Mouse (Mus musculus): ENCODE results near the gene Adamts16. TPM values are rescaled to one million over a fixed set of nuclear protein-coding genes. Genes with fewer than 3 reads are reported as not detected.

Adamts16 gene
- polyA plus RNA-seq, 1 experiment from 2014 or later: 2.3 TPM

DNA sequence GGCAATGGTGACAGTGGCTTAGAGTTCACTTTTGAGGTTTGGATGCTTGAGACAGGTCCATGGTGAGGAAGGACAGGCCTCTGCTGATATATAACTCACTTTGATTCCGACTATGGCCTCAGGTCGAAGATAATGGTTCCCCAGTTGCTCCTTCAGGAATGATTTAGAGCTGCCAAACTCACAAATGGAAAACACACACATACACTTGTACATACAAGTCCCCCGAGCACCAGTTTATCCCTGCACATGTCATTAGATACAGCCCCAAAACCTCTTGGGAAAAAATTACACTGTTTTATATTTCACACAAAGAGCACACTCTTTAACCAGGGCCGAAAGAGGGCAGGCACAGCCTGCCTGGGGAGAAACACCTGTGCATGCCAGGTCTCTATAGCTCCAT, 14.1 kb downstream of the Adamts16 start:
- H3K27me3 ChIP-seq: no peaks in the 10 kb centered on the region
- no peak overlapping the region for H3K9ac ChIP-seq
- no peak for ATAC-seq (ENCODE audit: low FRiP score)
- H3K4me1 ChIP-seq (replicated peaks): no peaks in the 10 kb centered on the region
- H3K27ac ChIP-seq: no peak overlapping the region
- H3K4me3 ChIP-seq: no peak overlapping the region
- no peaks in the 10 kb centered on the region for H3K36me3 ChIP-seq
- H3K9me3 ChIP-seq: no peaks in the 10 kb centered on the region
- H3K4me2 ChIP-seq: no peak overlapping the region
- WGBS: 78% methylated on average over 4 of the region's 4 CpGs

DNA sequence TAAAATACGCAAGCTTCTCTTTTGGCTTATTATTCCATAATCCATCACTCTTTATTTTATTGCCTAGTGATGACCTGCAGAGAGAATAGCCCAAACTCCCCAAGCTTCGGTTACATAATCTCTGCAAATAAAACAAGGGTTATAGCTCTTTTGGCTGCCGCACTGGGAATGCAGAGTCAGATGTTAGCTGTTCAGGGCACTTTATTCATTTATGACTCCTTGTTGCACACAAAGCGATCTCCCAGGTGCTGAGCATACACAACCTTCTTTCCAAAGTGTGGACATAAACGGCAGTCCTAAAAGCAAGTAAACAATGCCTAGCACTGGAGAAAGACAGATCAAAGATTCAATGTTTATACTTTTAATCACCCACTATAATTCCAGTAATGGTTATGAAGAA, 16.3 kb downstream of the Adamts16 start:
- ATAC-seq (ENCODE audit: low FRiP score): no peak
- Histone ChIP-seq H3K4me1 (replicated peaks) (no peaks in the 10 kb centered on the region), H3K27ac (no peak overlapping the region), H3K9ac (no peak overlapping the region), H3K27me3 (no peaks in the 10 kb centered on the region), H3K4me2 (no peak overlapping the region), H3K9me3 (no peaks in the 10 kb centered on the region), H3K4me3 (no peak overlapping the region), H3K36me3 (no peaks in the 10 kb centered on the region)
- 84% methylated on average over 5 of the region's 5 CpGs for WGBS

DNA sequence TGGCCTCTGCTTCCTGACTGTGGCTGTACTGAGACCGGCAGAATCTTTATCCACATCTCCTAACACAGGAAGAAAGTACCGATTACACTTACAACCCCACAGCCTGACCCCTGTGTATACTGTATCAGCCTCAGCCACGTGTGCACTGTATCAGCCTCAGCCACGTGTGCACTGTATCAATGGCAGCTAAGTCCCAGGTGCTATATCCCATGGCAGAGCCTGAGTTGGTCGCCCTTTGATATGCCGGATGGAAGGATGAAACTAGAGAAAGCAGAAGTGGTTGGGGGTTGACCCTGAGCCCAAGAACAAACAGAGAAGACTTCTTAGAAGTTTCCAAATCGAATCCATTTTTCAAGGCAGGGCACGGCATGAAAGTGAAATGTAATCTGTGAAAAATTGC, 17.9 kb downstream of the Adamts16 start:
- H3K4me1 ChIP-seq (replicated peaks): no peaks in the 10 kb centered on the region
- H3K27ac ChIP-seq: no peak overlapping the region
- no peak overlapping the region for H3K9ac ChIP-seq
- H3K4me3 ChIP-seq: no peak overlapping the region
- H3K36me3 ChIP-seq: no peaks in the 10 kb centered on the region
- H3K9me3 ChIP-seq: no peaks in the 10 kb centered on the region
- H3K27me3 ChIP-seq: no peaks in the 10 kb centered on the region
- ATAC-seq (ENCODE audit: low FRiP score): no peak
- WGBS: 71% methylated on average over 8 of the region's 8 CpGs
- H3K4me2 ChIP-seq: no peak overlapping the region

DNA sequence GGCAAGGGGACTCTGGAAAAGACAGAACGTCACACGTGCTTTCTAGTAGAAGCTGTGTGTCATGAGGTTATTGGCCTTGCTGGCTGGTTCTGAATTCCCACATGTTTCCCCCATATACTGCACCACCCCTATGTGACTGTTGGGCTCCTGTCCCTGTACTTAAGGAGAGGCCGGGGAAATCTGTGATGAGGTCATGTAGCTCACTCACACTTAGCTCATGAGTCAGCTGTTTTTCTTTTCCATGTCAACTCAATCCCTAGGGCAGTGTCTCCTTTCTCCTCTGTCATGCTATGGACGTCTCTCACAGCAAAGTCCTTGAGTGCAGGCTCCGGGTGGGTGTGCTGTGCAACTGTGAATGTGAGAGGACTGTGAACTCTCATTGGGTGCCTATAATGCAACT, 22.6 kb downstream of the Adamts16 start:
- Histone ChIP-seq H3K4me1 (replicated peaks) (no peaks in the 10 kb centered on the region), H3K4me2 (no peak overlapping the region), H3K9ac (no peak overlapping the region), H3K4me3 (no peak overlapping the region), H3K36me3 (no peaks in the 10 kb centered on the region), H3K27ac (no peak overlapping the region), H3K27me3 (no peaks in the 10 kb centered on the region), H3K9me3 (no peaks in the 10 kb centered on the region)
- WGBS: 89% methylated on average over 5 of the region's 5 CpGs
- ATAC-seq (ENCODE audit: low FRiP score): no peak

DNA sequence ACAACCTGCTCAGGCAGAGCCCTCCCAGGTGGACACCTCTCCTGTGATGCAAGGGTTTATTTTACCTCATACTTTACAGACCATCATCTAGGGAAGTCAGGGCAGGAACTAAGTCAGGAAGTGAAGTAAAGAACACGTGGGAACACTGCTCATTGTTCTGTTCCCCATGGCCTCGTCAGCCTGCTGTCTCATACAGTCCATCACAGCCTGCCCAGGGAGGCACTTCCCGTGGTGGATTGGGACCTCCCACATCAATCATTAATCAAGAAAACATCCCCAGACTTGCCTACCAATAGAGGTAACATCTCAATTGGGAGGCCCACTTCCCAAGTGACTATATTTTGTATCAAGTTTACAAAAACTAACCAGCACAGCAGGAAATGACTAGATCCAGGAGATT, 27.2 kb downstream of the Adamts16 start:
- Histone ChIP-seq H3K4me1 (replicated peaks) (no peaks in the 10 kb centered on the region), H3K27ac (no peak overlapping the region), H3K27me3 (no peaks in the 10 kb centered on the region), H3K4me3 (no peak overlapping the region), H3K9ac (no peak overlapping the region), H3K4me2 (no peak overlapping the region), H3K36me3 (no peaks in the 10 kb centered on the region), H3K9me3 (no peaks in the 10 kb centered on the region)
- 41% methylated on average over 3 of the region's 3 CpGs for whole genome bisulfite sequencing
- ATAC-seq (ENCODE audit: low FRiP score): no peak

DNA sequence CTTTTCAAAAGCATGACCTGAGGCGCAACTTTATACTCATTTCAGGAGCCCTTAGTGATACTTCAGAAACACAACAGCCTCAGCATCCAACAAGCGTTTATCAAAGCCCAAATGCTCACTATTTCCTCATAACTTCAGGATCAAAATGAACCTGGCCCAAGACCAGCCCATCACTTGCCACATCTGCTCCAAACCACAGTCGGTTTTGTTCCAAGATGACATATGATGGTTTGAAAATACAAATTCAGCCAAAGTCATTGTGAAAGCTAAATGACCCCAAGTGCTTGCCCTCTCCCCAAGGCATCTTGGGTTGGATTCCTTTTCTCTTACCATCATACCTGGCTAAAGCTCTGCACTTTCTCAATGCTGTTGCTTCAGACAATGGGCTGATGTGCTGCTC, 36.1 kb downstream of the Adamts16 start:
- H3K9me3 ChIP-seq: no peaks in the 10 kb centered on the region
- H3K27ac ChIP-seq: no peak overlapping the region

DNA sequence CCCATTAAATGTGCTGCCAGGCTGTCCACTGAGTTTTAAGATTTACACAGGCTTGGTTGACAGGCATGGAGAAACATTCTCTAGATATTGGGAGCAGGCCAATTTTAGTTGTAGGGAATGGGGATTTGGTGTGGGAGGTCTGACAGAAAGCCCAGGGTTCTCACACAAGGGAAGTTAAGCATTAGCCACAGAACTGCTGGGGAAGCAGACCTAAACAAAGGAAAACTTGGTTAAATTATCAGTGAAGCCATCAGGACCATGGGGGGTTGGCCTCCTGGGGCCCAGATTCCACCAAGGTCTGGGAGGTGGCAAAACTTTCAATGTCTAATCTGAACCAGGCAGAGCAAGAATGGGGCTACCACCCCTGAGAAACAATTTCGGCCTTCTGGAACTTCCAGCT, 38.8 kb downstream of the Adamts16 start:
- WGBS: 81% methylated on average over 1 of the region's 1 CpGs
- Histone ChIP-seq H3K4me1 (replicated peaks) (no peaks in the 10 kb centered on the region), H3K9ac (no peak overlapping the region), H3K9me3 (no peaks in the 10 kb centered on the region), H3K4me2 (no peak overlapping the region), H3K4me3 (no peak overlapping the region), H3K36me3 (no peaks in the 10 kb centered on the region), H3K27ac (no peak overlapping the region), H3K27me3 (no peaks in the 10 kb centered on the region)
- ATAC-seq (ENCODE audit: low FRiP score): no peak

More for the DNA sequence above, 36.1 kb downstream of the Adamts16 start:
- ATAC-seq (ENCODE audit: low FRiP score): no peak
- no peak overlapping the region for H3K9ac ChIP-seq
- no peak overlapping the region for H3K4me2 ChIP-seq
- H3K27me3 ChIP-seq: no peaks in the 10 kb centered on the region
- 96% methylated on average over 3 of the region's 3 CpGs for WGBS
- H3K4me3 ChIP-seq: no peak overlapping the region
- no peaks in the 10 kb centered on the region for H3K4me1 ChIP-seq (replicated peaks)
- H3K36me3 ChIP-seq: no peaks in the 10 kb centered on the region

DNA sequence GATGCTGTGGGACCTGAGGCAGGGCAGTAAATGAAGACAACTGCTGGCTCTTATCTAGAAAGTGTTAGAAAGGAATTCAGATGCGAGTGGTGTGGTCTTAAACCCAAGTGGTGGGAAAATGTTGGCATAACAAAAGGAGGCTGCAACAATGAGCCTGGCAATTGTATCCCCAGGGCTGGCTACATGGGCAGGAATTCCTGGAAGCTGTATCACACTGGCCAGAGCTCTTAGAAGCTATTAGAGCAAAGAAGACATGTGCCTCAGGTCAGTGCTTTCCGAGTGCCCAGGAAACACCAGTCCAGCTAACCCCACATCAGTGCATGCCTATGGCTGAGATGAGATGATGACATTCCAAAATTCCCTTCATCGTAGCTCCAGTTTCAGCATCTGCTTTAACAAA, 42.3 kb downstream of the Adamts16 start:
- Histone ChIP-seq H3K4me2 (no peak overlapping the region), H3K27ac (no peak overlapping the region), H3K27me3 (no peaks in the 10 kb centered on the region), H3K4me1 (replicated peaks) (no peaks in the 10 kb centered on the region), H3K36me3 (no peaks in the 10 kb centered on the region), H3K9ac (no peak overlapping the region), H3K9me3 (no peaks in the 10 kb centered on the region), H3K4me3 (no peak overlapping the region)
- 66% methylated on average over 3 of the region's 3 CpGs for WGBS
- ATAC-seq (ENCODE audit: low FRiP score): no peak

DNA sequence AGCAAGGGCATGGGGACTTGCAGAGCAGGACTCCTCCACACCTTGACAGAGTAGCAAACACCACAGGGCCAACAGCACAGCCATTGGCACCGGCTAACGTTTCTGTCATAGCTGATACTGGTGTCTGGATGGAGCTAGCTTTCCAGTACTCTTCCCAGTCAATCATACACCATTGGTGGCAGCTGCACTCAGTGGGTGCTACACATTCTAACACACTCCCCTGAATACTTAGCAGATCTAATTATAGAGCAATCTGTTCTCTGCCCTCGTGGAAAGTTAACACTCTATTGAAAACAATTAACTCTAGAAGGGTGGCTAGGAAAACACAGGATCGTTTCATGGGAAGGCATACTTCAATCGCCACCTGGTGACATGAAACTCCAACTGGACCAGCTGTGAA, 43.2 kb downstream of the Adamts16 start:
- Histone ChIP-seq H3K4me2 (no peak overlapping the region), H3K9me3 (no peaks in the 10 kb centered on the region), H3K36me3 (no peaks in the 10 kb centered on the region), H3K27me3 (no peaks in the 10 kb centered on the region), H3K9ac (no peak overlapping the region), H3K4me3 (no peak overlapping the region), H3K4me1 (replicated peaks) (no peaks in the 10 kb centered on the region), H3K27ac (no peak overlapping the region)
- 66% methylated on average over 5 of the region's 5 CpGs for WGBS
- no peak for ATAC-seq (ENCODE audit: low FRiP score)

DNA sequence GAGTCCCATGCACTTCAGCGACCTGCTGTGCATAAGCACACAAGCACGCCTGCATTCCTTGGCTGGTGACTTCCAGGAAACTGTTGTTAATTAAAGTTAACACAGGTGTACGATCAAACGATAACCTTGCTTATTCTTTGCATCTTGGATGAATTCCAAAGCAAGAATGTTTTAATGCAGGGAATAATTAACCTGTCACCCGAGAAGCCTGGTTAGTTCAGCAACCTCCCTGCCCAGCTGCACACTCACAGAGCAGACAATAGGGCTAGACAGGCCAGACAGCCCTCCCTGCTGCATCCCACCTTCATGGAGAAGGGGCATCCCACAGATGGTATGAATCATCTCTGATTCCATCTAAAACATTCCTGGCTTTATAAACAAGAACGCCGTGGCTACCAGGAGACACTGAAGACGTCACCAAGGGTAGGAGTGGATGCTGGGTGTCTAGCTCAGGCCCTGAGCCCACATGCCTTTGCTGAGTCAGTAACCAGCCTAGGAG, 47.5 kb downstream of the Adamts16 start:
- no peaks in the 10 kb centered on the region for H3K27me3 ChIP-seq
- H3K27ac ChIP-seq: no peak overlapping the region
- no peak for ATAC-seq (ENCODE audit: low FRiP score)
- no peaks in the 10 kb centered on the region for H3K4me1 ChIP-seq (replicated peaks)
- 46% methylated on average over 8 of the region's 8 CpGs for WGBS
- H3K4me3 ChIP-seq: no peak overlapping the region
- H3K36me3 ChIP-seq: no peaks in the 10 kb centered on the region
- no peaks in the 10 kb centered on the region for H3K9me3 ChIP-seq
- no peak overlapping the region for H3K9ac ChIP-seq
- no peak overlapping the region for H3K4me2 ChIP-seq

DNA sequence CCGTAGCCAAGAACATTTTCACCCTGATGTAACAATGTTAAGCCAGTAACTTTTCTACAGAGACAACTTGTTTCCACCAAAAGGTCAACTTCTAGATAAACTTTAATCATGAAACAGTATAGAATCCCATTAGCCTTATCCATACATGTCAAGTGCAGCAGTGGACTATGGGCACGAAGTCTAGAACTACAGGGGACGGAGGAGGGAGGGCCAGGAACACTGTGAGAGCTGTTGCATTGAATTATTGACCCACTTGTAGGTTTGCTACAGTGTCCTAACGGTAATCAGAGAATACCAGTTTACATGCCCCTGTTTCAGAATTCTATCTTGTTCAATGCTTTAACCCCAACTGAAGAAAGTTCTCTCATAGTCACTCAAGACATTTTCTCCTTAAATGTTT, 48.0 kb downstream of the Adamts16 start:
- H3K27me3 ChIP-seq: no peaks in the 10 kb centered on the region
- no peak overlapping the region for H3K9ac ChIP-seq
- no peak overlapping the region for H3K4me2 ChIP-seq
- no peaks in the 10 kb centered on the region for H3K4me1 ChIP-seq (replicated peaks)
- H3K27ac ChIP-seq: no peak overlapping the region
- H3K36me3 ChIP-seq: no peaks in the 10 kb centered on the region
- WGBS: 78% methylated on average over 4 of the region's 4 CpGs
- H3K9me3 ChIP-seq: no peaks in the 10 kb centered on the region
- ATAC-seq (ENCODE audit: low FRiP score): no peak
- H3K4me3 ChIP-seq: no peak overlapping the region

DNA sequence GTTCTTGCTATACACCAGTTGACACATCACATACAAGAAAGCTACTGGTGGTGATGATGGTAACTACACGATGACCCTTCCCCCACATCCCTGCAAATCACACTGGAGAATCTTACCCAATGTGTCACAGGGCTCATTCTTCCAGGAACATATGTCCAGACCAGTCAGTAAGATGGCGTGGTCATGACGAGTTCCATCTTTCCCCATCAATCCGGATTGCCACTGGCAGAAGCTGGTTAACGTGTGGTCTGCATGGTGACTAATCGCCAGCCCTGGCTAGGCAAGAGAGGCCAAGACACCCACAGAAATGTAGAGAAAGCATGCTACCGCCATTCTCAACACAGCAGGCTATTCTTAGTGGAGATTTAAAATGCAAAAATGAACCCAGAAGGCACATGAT, 48.7 kb downstream of the Adamts16 start:
- no peaks in the 10 kb centered on the region for H3K36me3 ChIP-seq
- ATAC-seq (ENCODE audit: low FRiP score): no peak
- WGBS: 92% methylated on average over 7 of the region's 7 CpGs

DNA sequence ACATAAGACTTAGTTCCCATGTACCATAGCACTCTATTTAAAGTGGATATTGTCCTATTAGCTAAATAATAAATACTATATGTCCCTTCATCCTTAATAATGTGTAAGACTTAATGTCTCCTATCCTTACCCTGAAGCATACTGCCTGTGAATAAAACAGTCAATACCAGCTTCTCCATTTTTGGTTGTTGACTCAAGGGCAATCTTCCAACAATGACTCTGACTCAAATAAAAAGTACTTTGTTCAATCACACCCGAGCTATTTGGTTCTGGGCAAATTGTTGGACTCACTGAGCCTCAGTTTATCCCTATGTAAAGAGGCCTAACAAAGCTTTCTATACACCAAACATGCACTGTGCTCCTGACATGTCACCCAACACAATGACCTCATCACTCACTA, 51.8 kb downstream of the Adamts16 start:
- Histone ChIP-seq H3K36me3 (no peaks in the 10 kb centered on the region), H3K27me3 (no peaks in the 10 kb centered on the region), H3K4me3 (no peak overlapping the region), H3K4me2 (no peak overlapping the region), H3K9me3 (no peaks in the 10 kb centered on the region), H3K27ac (no peak overlapping the region), H3K4me1 (replicated peaks) (no peaks in the 10 kb centered on the region), H3K9ac (no peak overlapping the region)
- no peak for ATAC-seq (ENCODE audit: low FRiP score)
- 73% methylated on average over 1 of the region's 1 CpGs for WGBS

More for the DNA sequence above, 48.7 kb downstream of the Adamts16 start:
- Histone ChIP-seq H3K9ac (no peak overlapping the region), H3K27ac (no peak overlapping the region), H3K4me3 (no peak overlapping the region), H3K4me2 (no peak overlapping the region), H3K27me3 (no peaks in the 10 kb centered on the region), H3K9me3 (no peaks in the 10 kb centered on the region), H3K4me1 (replicated peaks) (no peaks in the 10 kb centered on the region)

DNA sequence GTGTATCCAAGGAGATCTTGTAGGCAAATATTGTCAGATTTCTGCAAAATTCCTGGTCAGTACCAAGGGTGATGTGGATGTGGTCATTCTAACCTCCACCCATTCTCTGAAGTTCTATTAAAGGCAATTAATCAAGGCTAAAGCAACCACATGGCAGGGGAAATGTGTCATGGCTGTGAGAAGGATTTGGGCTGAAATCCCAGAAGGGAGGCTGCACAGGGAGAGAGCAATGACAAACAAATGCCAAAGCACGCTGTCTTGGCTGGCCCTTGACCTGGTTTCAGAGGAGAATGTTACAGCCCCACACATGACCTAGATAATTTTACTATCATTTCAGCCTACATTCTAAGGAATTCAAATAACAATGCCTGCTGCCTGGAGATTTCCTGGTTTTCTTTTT, 52.6 kb downstream of the Adamts16 start:
- no peak overlapping the region for H3K4me2 ChIP-seq
- no peak overlapping the region for H3K4me3 ChIP-seq
- H3K9ac ChIP-seq: no peak overlapping the region
- no peak for ATAC-seq (ENCODE audit: low FRiP score)
- no peaks in the 10 kb centered on the region for H3K4me1 ChIP-seq (replicated peaks)
- no peaks in the 10 kb centered on the region for H3K36me3 ChIP-seq
- no peak overlapping the region for H3K27ac ChIP-seq
- no peaks in the 10 kb centered on the region for H3K9me3 ChIP-seq
- WGBS: 70% methylated on average over 1 of the region's 1 CpGs
- H3K27me3 ChIP-seq: no peaks in the 10 kb centered on the region
